Mouse (Mus musculus) embryo, embryonic 11.5 days (tissue): ENCODE data around the gene Cdk18.

Experiments used
- DNase-seq: peaks from one replicate; pipeline ENCODE4 v3.0.0-alpha.2; 2012; ENCODE audit warnings: low read depth, low spot score

Gene Cdk18

GRCm38 (mm10) chr1:132150171-132150570 is 10.7 kb upstream of the Cdk18 start:
- DNase-seq, result no peak

GRCm38 (mm10) chr1:132149410-132149809 is 9.9 kb upstream of the Cdk18 start:
- no peak for DNase-seq

GRCm38 (mm10) chr1:132145973-132146685 is 6.6 kb upstream of the Cdk18 start:
- no peak for DNase-seq

- no peak for DNase-seq
Observed at GRCm38 (mm10) chr1:132144837-132145236, 5.4 kb upstream of the Cdk18 start.

- no peak for DNase-seq
Observed at GRCm38 (mm10) chr1:132144223-132144622, 4.7 kb upstream of the Cdk18 start.

- no peak for DNase-seq
Observed at GRCm38 (mm10) chr1:132143730-132144129, 4.2 kb upstream of the Cdk18 start.

- no peak for DNase-seq
Observed at GRCm38 (mm10) chr1:132143079-132143478, 3.6 kb upstream of the Cdk18 start.

- DNase-seq, result no peak
Observed at GRCm38 (mm10) chr1:132141753-132142152, 2.3 kb upstream of the Cdk18 start.

- no peak for DNase-seq
Observed at GRCm38 (mm10) chr1:132141166-132141565, 1.7 kb upstream of the Cdk18 start.

GRCm38 (mm10) chr1:132140574-132140973 is 1.1 kb upstream of the Cdk18 start:
- no peak for DNase-seq

GRCm38 (mm10) chr1:132140171-132140570 is 687 bp upstream of the Cdk18 start:
- DNase-seq, result no peak

- no peak for DNase-seq
Observed at GRCm38 (mm10) chr1:132138576-132139415, 688 bp downstream of the Cdk18 start.

GRCm38 (mm10) chr1:132137935-132138575 is 1.4 kb downstream of the Cdk18 start:
- DNase-seq, result no peak

- no peak for DNase-seq
Observed at GRCm38 (mm10) chr1:132136847-132137246, 2.6 kb downstream of the Cdk18 start.

- no peak for DNase-seq
Observed at GRCm38 (mm10) chr1:132135631-132136030, 3.9 kb downstream of the Cdk18 start.

GRCm38 (mm10) chr1:132128311-132128710 is 11.2 kb downstream of the Cdk18 start:
- DNase-seq, result no peak

GRCm38 (mm10) chr1:132125803-132126405 is 13.6 kb downstream of the Cdk18 start:
- no peak for DNase-seq

GRCm38 (mm10) chr1:132125249-132125648 is 14.2 kb downstream of the Cdk18 start:
- DNase-seq, result no peak

- DNase-seq, result no peak
Observed at GRCm38 (mm10) chr1:132123420-132124014, 16.0 kb downstream of the Cdk18 start.

- DNase-seq, result no peak
Observed at GRCm38 (mm10) chr1:132121895-132122294, 17.6 kb downstream of the Cdk18 start.

- peak; percentile 73 for DNase-seq
Observed at GRCm38 (mm10) chr1:132121236-132121635, 18.2 kb downstream of the Cdk18 start.

GRCm38 (mm10) chr1:132116606-132117005 is 22.9 kb downstream of the Cdk18 start:
- peak; percentile 44 for DNase-seq
